Mouse (Mus musculus): ENCODE measurements around the gene Cldn12.
A peak's percentile ranks its signal among the peaks of the same experiment; 100 is the strongest.

Cldn12 gene

DNA sequence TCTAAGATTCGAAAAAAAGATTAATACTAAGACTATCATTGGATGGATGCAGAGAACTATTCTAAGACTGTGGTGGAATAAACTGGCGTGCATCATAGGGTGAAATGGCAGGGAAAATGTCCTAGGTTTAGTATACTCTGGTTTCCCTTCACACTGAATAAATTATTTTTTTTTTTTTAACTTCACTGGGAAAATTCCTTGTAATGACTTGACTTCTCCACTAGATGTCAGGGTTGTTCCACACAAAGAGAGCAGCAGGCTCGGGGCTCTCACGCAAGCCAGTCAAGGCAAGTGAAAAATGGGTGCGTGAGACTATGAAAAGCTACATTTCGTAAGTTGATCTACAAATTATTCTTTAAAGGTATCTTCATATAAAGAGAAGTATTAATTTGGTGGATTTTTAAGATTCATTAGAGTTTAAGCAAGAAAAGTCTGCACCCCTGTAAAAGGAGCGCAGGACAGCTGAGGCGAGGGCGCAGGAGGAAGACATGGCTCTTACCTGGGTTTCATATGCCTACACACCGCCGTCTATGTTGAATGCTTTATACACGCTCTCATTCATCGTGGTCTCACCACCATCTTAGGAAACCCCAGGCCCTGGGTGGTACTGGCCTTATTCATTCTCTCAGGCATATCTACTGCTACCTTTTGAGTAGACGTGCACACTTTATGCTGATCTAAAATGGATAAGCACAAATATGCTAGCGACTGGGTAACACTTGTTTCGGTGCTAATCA is 20.3 kb downstream of the Cldn12 start:
- DNase-seq (ENCODE audit: inconsistent ontology term) = no peak

DNA sequence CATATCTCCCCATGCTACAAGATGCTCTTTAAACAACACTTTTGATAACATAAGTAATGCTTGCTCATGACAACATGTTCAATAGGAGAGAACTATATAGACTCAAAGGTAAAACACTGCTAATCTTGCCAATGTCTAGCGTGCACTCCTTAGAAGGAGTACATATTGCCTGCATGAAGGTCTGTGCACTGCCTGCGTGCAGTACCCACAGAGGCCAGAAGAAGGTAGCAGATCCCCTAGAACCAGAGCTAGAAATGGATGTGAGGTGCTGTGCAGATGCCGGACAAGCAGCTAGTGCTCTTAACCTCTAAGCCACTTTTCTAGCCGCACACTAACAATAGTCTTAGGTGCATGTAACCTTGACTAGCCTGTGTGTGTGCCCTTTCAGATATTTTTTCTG is 22.6 kb downstream of the Cldn12 start:
- no peak for DNase-seq (ENCODE audit: inconsistent ontology term)

DNA sequence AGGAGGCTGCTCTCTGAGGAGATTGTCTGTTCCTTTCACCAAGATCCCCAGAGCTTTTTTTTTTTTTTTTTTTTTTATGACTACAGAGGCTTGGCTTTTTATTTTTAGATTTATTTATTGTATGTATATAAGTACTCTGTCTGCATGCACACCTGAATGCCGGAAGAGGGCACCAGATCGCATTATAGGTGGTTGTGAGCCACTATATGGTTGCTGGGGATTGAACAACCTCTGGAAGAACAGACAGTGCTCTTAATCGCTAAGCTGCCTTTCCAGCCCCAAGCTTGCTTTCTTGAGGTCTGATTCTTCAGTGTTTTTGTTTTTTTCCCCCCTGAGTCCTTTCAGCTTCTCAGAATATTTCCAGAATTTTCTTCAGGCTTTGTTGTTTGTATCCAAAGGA is 28.7 kb downstream of the Cldn12 start:
- no peak for DNase-seq (ENCODE audit: inconsistent ontology term)

DNA sequence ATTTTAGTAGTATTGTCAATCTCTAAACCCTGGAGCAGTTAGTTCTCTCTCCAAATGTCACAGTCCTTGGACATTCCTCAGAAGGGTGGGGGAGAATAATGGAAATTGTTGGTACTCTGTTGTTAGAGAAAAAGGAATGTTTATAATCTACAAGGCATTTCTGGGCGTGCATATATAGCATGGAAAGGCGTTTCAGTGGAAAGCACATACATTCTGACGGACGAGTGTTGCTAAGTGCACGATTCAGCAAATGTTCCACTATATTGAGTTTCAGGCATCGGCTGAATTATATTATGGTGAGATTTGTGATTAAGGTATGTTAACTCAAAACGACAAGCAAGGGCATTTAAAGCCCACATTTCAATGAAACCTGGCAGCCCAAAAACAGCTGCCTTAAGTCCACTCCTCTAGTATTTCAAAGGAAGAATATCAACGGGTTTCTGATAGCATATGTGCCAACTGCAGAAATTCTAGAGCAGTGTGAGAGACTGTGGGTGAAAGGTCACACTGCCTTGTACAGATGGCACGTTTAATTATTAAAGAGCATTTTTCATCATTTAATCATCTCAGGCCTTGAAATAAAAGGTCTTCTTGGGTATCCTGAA is 31.4 kb downstream of the Cldn12 start:
- no peak for DNase-seq (ENCODE audit: inconsistent ontology term)

DNA sequence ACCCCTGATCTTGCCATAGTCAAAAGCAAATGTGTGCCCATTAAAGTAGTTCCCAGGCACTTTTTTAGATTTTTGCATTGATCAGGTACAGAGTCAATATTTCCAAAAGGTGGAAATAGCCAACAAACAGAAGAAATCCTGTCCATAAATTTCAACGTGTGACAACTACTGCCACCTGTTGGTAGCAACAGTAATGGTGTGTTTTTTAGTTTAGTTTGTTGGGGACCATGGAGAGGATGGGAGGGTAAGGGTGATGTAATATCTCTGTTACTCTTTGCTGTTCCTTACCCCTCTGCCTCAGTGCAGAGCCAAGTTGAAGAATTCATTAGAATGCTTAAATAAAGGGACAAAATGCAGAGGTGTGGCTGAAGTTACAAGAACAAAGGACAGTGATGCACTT is 33.1 kb downstream of the Cldn12 start:
- peak; percentile 47 for DNase-seq (ENCODE audit: inconsistent ontology term)

GRCm38 (mm10) chr5:5479043-5479442 is 35.7 kb downstream of the Cldn12 start, which contains the start of gene 1700015F17Rik:
TSS of gene 1700015F17Rik (minus strand) at chr5:5479143.
- no peak for DNase-seq (ENCODE audit: inconsistent ontology term)

DNA sequence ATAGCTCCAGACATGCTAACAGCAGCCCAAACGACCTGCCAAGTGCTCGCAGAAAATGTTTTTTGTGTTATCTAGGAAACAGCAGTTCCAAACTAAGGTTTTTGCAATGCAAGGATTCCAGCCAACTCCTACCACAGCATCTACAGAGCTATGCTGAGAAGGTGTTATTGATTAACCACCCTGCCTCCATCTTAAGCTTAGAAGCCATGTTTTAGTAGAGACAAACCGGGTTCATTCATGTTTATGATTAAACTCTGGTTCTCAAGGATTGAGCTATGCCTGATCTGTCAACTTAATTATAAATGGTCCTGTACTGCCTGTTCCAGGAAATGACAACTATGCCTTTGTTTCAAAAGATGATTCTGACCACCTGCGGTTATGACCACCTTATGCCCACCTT is 38.6 kb downstream of the Cldn12 start:
- no peak for DNase-seq (ENCODE audit: inconsistent ontology term)

DNA sequence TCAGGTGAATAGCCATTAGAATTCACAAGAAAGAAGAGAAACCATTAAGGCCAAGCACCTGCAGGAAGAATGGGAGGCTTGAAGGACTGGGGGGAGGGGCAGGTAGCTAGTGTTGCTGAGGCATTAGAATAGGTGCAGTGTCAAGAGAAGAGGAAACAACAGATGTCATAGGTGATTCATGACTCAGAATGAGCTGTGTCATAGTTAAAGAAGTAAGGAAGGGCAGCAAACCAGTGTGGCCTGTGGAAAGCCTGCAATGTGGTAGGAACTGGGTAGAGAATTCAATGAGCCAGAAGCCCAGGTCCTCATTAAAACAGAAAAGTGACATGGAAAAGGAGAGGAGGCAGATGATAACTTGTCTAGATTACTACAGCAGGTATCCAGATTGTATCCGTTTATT is 49.5 kb downstream of the Cldn12 start:
- no peak for DNase-seq (ENCODE audit: inconsistent ontology term)
